Mouse (Mus musculus) layer of hippocampus, adult 6 months (tissue): Measurements from ENCODE around the gene Prx. TPM values are rescaled to one million over a fixed set of nuclear protein-coding genes. Genes with fewer than 3 reads are reported as not detected.

Source experiments
- long read RNA-seq, 2 experiments: library from polyadenylated mRNA; unstranded; transcript quantifications; one replicate each; pipeline ENCODE4 v2.0.0; 2019 to 2020
- polyA plus RNA-seq: library from polyadenylated mRNA; unstranded; fragments of <200 nt; fragmentation: Nextera tagmentation; gene quantifications from 2 replicates; pipeline ENCODE4 v1.2.3, GENCODE M21; 2021

Gene Prx
- polyA plus RNA-seq: 0.05 and 0.15 TPM in 2 replicates
- long read RNA-seq, experiment 1: 0 reads
- long read RNA-seq, experiment 2: 0 reads

GRCm38 (mm10) chr7:27499036-27499435 is at the start of gene Prx:
Gene Prx (plus strand): TSS chr7:27499324.

GRCm38 (mm10) chr7:27473156-27473834 is 25.8 kb upstream of the Prx start, which contains the start of gene Sertad3:
Gene Sertad3 (plus strand): TSS chr7:27473768.

DNA sequence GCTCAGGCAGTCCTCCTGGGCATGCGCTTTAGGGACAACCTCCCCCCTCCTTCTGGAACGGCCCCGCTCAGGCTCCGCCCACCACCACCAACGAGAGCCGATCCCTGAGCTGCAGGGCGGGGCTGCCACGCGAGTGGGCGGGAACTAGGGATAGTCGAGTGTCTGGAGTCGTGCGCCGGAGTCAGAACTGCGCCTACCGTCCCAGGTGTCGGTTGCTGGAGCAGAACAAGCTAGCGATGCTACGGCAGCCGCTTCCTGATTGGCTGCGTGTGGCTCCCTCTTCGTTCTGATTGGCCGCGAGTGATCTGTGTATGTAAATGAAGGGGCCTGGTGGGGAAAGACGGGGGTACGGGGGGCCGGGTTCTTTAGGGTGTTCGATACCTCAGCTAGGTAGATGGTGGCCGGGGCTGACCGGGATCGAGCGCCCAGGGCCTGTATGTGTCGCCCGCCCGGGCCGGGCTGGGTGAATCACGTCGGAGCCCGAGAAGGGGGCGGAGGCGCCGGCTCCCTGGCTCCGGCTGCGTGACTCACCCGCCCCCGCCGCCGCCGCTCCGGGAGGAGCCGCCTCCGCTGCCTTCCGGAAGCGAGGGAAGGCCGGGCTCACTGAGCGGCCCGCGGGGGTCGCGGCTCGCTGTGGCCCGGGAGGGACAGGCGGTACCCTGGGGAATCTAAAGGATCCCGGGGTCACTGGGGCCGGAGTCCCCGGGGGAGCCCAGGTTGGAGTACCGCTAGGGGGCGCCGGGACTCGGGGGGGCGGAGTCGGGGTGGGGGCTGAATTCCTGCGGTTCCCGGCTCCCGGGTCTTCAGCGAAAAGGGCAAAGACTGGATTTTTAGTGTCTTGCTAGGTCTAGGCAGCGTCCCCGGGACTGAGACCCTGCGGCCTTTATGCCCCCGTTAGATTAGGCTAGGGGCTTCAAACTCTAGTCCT is 12.1 kb upstream of the Prx start, which contains the start of gene Sertad1:
Gene Sertad1 (plus strand): TSS at position 141 of the 928 bp plus-strand sequence.

DNA sequence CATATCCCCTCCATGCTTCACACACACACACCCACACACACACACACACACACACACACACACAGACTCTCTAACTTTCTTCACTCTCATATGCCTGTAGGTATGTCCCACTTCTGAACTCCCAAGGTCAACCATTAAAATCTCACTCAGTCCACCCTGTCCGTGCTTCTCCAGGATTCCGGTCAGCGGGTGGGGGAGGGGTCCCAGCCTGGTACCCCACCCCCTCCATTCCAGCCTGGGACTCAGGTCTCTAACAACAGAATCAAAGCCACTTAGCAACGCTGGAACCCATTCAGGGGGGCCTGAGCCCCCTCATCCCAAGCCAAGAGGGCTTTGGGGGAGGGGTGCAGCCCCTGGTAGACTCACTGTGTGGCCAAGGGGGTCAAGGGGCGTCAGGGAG is 23.8 kb downstream of the Prx start, which contains the start of gene Hipk4:
Gene Hipk4 (plus strand): TSS at position 301 of the 400 bp plus-strand sequence.

DNA sequence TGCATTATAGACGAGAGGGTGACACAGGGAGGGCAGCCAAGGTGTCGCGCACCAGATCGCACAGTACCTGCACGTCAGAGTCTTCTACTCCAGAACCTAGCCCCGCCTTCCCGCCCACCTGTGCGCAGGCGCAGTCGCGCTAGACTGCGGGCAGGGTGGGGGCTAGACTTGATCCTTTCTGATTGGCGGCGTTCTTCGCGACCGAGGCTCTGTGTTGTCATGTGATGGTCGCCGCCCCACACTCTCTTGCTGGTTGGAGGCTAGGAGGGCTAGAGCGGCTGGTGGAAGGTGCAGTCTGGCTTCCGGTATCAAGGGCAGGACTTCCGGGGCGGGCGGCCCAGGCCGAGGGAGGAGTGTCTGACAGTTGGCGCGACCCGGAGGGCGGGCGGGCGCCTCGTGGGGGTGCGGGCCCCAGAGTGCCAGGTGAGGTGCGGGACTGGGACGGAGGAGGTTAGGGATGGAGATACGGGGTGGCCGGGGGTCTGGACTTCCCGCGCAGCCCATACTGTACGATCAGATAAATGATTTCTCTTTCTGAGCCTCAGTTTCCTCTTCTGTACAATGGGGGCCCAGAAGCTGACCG is 53.9 kb downstream of the Prx start, which contains the start of the genes Pld3 and 2310022A10Rik:
Gene Pld3 (minus strand): TSS at position 288 of the 583 bp plus-strand sequence.
Gene 2310022A10Rik (plus strand): TSS at position 303 of the 583 bp plus-strand sequence.

Other genes with a start within 250 kb of the Prx start
- 8.9 and 9.6 TPM in 2 replicates for gene Numbl, start 240.9 kb upstream of the Prx start, polyA plus RNA-seq
- gene Ltbp4, start 161.6 kb upstream of the Prx start, polyA plus RNA-seq: 13.3 and 18.2 TPM in 2 replicates
- 2.9 and 3.8 TPM in 2 replicates for gene Shkbp1, start 143.3 kb upstream of the Prx start, polyA plus RNA-seq
- not detected in 2 replicates for gene Gm20479, start 141.9 kb upstream of the Prx start, polyA plus RNA-seq
- 2.6 and 2.7 TPM in 2 replicates for gene Sptbn4, start 51.6 kb upstream of the Prx start, polyA plus RNA-seq
- 41.8 and 47.3 TPM in 2 replicates for gene Blvrb, start 51.3 kb upstream of the Prx start, polyA plus RNA-seq
- 3.2 and 4.1 TPM in 2 replicates for gene Sertad3, start 25.6 kb upstream of the Prx start, polyA plus RNA-seq
- gene Sertad1, start 12.4 kb upstream of the Prx start, polyA plus RNA-seq: 10.4 and 13.1 TPM in 2 replicates
- 7.2 and 14.8 TPM in 2 replicates for gene Hipk4, start 23.9 kb downstream of the Prx start, polyA plus RNA-seq
- gene Pld3, start 53.9 kb downstream of the Prx start, polyA plus RNA-seq: 471 and 602 TPM in 2 replicates
- gene 2310022A10Rik, start 53.9 kb downstream of the Prx start, polyA plus RNA-seq: 13.2 and 14.3 TPM in 2 replicates
- 106 and 111 TPM in 2 replicates for gene Akt2, start 92.2 kb downstream of the Prx start, polyA plus RNA-seq
- 37.4 and 60.6 TPM in 2 replicates for gene Ttc9b, start 154.6 kb downstream of the Prx start, polyA plus RNA-seq
- 9.6 and 9.7 TPM in 2 replicates for gene Map3k10, start 175.3 kb downstream of the Prx start, polyA plus RNA-seq
- 2.6 and 4.0 TPM in 2 replicates for gene Zfp607b, start 190.0 kb downstream of the Prx start, polyA plus RNA-seq
- gene Zfp60, start 232.1 kb downstream of the Prx start, polyA plus RNA-seq: 6.1 and 8.2 TPM in 2 replicates